Mouse (Mus musculus) lung, postnatal 0 days (tissue): ENCODE measurements around the gene Fzr1.

Source experiments
- CTCF ChIP-seq: IDR thresholded peaks from 2 replicates; pipeline ENCODE4 v1.5.1; 2016; ENCODE audit warnings: antibody characterized with exemption, mild to moderate bottlenecking
- EP300 ChIP-seq: IDR thresholded peaks from 2 replicates; pipeline ENCODE4 v1.6.1; 2016; ENCODE audit warnings: antibody characterized with exemption, mild to moderate bottlenecking, control low read depth

GRCm38 (mm10) chr10:81349146-81349545 is 29.2 kb downstream of the Fzr1 start:
- TF ChIP-seq CTCF (no peak), EP300 (no peak)
